Mouse (Mus musculus): ENCODE measurements around the gene Osbpl2.

Osbpl2 gene

DNA sequence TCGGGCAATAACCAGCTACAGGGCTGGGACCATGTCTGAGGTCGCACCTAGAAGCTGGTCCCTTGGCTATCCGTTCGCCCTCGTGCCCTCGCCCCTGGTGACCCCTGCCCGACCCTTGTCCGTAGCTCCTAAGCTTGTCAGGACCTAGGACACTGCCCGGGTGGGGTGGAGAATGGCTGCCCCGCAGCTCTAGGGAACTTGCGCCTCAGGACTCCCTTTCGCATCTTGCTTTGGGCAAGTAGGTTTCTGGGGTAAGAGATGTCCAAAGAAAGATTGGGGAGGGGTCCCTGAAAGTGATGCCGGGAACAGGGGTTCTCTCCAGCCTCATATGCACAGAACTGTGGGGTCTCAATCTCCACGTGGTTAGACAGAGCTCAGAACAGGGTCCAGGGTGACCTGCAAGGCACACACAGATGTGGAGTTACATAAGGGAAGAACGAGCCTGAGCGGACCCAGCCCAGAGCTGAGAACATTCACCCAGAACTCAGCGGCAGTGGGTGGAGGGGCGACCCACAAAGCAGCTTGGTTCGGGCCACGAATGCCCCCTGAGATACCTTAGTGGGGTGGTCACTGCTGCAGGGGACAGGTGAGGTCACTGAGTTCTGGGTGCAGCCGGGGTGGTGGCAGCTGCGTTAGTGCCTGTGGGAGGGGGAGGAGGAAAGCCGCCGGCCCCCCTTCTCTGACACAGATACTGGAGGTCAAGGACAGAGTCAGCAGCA lies 14.3 kb upstream of the Osbpl2 start:
- no peak for DNase-seq (ENCODE audit: low read depth, low spot score)

- DNase-seq (ENCODE audit: low read depth, low spot score) = peak; percentile 15
These were observed 13.5 kb upstream of the Osbpl2 start for GRCm38 (mm10) chr2:180105441-180106190.

GRCm38 (mm10) chr2:180107081-180107480 lies 12.0 kb upstream of the Osbpl2 start:
- DNase-seq (ENCODE audit: low read depth, low spot score) = peak; percentile 51

DNA sequence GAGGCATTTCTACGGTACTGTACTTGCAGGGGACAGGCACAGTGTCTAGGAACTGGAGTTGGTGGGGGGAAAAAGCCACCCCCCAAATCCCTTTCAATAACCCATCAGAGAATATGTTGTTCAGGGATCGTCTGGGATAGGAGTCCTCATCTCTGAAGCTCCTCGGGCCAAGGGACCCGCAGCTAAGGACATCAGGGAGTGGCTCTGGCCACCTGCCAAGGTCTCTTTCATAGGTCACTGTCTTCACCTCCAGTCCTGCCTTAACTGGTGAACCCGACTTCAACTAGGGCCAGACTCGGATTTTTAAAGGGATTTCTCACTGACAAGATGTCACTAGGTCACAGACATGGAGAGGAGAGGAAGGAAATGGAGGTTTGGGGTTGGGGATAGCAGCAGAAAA lies 10.8 kb upstream of the Osbpl2 start:
- no peak for DNase-seq (ENCODE audit: low read depth, low spot score)

GRCm38 (mm10) chr2:180113909-180114890 lies 4.9 kb upstream of the Osbpl2 start:
- no peak for DNase-seq (ENCODE audit: low read depth, low spot score)

DNA sequence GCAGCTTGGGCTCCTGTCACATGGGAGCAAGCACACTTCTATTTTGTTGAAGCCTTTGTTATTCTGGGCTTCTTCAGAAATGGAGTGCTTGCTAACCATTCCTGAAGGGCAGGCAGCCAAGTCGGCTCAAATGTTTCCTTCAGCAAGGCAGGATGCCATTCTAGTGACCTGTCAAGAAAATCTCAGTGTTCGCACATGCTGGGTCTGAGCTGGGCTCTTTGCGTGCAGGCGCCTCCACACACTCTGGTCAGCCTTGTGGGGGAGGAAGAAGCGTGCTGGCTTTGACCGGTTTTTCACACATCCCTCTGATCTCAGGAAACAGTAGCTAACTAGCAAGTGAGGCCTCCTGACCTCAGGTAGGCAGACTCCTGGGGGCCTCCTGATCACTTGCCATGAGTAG lies 3.8 kb upstream of the Osbpl2 start:
- DNase-seq (ENCODE audit: low read depth, low spot score) = no peak

- no peak for DNase-seq (ENCODE audit: low read depth, low spot score)
These were observed 3.0 kb upstream of the Osbpl2 start for GRCm38 (mm10) chr2:180116081-180116493.

DNA sequence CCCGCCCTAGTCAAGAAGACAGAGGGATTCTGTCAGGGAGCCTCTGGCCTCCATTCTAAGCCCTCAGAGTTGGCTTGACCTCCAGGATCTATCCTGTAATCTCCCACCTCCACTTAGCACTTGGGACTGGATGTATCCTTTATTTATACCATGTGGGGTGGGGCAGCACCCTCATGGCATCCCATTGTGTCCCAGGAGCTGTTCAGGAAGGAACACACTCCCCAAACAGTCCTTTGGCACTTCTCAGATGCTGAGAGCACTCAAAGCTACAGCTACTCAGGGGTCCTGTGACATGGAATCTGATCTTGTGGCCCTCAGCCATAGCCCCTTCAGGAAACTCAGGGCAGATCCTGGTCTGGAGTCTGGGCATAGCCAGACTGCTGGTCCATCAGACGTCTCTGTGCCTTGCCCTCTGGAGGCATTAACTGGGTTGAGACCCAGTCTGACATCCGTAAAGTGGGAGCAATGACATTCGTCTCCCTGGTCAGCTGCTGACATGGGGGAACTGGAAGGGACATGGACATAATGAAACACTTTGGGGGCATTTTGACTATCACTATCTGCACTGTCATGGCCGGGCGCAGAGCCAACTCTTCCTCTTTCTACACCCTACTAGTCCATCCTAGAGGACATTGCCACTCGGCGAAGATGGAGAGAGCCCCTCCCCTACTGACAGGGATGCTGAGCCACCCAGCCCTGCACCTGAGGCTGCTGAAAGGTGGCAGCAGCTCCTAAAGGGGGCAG lies 2.2 kb upstream of the Osbpl2 start:
- no peak for DNase-seq (ENCODE audit: low read depth, low spot score)

GRCm38 (mm10) chr2:180117485-180118194 lies 1.5 kb upstream of the Osbpl2 start:
- peak; percentile 55 for DNase-seq (ENCODE audit: low read depth, low spot score)

DNA sequence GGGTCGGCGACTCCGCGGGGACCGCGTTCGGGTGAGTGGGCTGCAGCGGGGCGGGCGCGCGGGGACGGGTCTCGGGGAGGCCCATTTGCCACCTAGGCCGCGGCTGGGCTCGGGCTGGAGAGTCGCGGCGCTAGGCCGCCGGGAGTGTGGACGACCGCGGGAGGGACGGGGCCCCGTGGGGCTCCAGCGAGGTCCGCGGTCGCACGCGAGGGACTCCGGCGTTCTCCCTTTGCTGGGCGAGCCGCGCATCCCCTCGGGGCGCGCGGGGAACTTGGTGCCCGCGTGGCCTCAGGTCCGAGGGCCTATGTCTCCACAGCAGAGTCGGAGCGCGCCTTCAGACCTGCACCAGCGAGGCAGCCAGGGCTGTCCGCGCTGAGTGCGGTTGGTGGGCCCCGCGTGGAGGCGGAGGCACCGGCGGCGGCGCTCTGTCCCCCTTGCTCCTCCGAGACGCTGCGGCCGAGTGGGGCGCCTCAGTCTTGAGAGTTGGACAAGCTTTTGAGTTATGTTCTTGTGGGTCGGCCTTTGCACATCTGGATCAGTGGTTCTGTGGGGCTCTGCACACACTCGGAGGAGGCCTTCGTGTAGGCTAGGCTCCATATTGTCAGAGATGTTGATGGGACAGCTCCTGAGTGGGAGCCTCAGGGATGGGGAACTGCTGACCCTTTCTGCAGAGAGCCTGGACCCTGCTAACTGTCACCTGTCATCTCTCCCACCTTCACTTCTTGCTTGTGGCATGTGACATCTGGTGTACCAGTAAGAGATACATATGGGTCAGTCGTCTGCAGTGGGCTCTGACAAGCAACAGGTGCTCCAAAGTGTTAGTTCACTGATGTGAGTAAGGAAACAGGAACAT lies 559 bp downstream of the Osbpl2 start:
- DNase-seq (ENCODE audit: low read depth, low spot score) = no peak

DNA sequence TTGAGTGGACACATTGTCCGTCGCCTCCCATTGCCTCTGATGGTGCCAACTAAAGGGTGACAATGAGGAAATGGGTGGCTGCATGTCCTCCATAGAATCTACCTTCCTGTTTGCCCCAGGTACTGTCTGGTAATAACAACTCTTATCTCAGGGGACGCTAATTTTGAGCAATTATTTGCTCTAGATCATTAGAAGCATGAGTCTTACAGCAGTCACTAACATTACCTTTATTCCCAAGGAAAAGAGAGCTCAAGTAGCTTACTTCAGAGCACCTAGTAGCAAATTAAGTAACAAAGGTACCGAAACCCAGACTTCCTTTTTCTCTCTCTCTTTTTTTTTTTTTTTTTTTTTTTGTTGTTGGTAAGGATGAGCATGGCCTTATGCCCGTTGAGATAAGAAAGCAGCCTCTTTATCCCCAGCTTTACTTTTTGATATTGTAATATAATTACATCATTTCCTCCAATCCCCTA lies 1.2 kb downstream of the Osbpl2 start:
- no peak for DNase-seq (ENCODE audit: low read depth, low spot score)

- DNase-seq (ENCODE audit: low read depth, low spot score) = peak; percentile 42
These were observed 5.1 kb downstream of the Osbpl2 start for GRCm38 (mm10) chr2:180124192-180124591.

DNA sequence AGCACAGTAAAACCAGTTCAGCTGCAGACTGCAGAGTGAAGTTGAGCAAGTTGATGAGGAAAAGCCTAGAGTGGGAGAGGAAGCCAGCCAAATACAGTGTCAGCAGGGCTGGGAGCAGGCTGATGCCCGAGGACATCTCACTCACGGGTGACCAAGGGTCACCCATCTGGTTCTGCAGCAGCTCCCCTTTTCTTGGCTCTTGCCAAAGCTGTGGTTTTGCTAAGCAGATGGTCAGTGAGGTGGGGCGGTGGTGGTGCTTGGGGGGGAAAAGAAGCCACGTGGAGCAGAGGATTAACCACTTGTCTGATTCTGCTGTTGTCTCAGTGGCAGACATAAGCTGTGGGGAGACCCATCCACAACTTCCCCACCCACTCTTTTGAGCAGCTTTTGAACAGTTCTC lies 7.1 kb downstream of the Osbpl2 start:
- no peak for DNase-seq (ENCODE audit: low read depth, low spot score)

- no peak for DNase-seq (ENCODE audit: low read depth, low spot score)
These were observed 8.6 kb downstream of the Osbpl2 start for GRCm38 (mm10) chr2:180127675-180128074.

DNA sequence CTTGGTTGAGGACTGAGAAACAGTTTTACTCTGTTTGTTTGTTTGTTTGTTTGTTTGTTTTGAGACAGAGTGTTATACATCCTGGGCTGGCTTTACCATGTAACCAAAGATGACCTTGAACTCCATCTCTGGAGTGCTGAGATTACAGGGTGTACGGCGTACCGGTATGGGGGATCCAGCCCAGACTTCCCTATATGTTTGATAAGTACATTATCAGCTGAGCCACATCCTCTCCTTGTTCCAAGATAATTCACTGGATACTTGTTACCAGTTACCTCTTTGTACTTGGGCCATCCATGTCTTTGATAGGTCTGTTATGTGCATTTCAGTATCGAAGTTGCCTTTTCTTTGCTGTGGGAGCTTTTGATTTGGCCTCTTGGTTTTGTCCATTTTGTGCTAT lies 14.1 kb downstream of the Osbpl2 start:
- DNase-seq (ENCODE audit: low read depth, low spot score) = no peak

DNA sequence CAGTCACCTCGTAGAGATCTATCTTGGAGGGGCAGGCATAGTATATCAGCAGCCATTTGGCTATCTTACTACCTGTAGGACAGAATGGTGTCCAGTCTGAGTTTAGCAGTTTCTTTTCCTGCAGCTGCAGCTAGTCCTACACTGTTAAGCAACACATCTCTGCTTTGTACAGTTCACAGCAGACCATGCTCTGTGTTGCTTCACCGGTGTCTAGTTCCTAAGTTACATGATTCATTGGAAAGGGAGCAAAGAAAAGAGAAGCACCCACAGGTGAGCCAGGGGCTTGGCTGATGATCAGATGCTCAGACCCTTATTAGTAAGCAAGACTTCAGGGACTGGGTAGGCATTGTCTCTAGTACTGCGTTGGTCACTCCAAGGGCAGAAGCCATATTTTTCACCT lies 14.8 kb downstream of the Osbpl2 start:
- DNase-seq (ENCODE audit: low read depth, low spot score) = no peak

DNA sequence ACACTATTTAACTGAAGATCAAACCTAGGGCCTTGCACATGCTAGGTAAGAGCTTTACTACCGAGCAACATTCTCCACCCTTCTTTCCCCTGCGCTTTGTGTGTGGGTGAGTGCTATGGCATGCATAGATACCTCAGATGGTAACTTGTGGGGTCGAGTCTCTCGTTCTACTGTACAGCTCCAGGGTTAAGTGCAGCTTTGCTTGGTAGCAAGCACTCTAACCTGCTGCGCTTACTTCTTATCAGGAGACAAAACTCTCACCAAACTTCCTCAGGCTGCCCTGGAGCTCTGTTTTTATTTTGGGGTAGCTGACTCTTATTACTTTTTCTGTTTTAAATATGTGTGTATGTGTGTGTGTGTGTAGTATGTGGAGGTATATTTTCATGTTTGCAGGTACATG lies 16.3 kb downstream of the Osbpl2 start:
- no peak for DNase-seq (ENCODE audit: low read depth, low spot score)

DNA sequence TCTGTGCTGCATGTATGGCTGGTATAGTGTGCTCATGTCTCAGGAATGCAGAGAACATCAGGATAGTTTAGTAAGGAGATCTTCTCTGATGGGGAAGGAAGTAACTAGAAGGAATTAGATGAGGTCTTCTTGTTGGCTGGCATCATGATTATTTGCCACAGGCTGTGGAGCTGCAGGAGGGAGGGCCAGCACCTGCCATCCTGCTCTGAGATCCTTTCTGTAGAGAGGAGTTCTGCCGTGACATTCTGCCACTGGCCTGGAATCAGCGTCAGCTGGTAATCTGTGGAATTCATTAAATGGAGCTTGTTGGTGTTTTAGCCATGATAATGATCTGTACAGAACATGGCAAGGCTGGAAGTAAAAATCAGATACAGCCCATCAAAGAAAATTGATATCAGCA lies 27.0 kb downstream of the Osbpl2 start:
- DNase-seq (ENCODE audit: low read depth, low spot score) = no peak

DNA sequence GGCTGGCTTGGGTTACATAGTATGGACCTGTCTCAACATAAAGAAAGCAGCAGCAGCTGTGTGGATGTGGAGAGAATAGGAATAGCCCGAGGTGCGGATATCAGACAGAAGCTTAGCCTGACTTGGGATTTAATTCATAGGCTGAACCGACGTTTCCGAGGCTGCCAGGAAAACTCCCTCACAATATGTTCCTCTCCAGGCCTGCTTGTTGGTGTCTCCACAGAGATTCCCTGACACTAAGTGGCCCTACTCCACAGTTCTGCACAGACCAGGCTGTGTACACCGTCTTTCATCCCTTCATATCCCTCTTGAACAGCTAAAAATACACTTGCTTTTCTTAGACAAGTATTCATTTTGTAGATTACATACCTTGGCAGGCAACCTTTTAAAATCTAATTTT lies 28.3 kb downstream of the Osbpl2 start:
- no peak for DNase-seq (ENCODE audit: low read depth, low spot score)

GRCm38 (mm10) chr2:180148551-180148950 lies 29.4 kb downstream of the Osbpl2 start:
- no peak for DNase-seq (ENCODE audit: low read depth, low spot score)

Data from CD4-positive, CD25-positive, alpha-beta regulatory T cell, adult 2 months (primary cell).